In genomic region chr11:106784476-106784875, GRCm38 (mm10) we compare ENCODE assay signal across 17 mouse cellular contexts. TPM values are rescaled to one million over a fixed set of nuclear protein-coding genes. Genes with fewer than 3 reads are reported as not detected.
"Had no signal": no experiment of that assay in that cellular context is flagged by ENCODE, and none has a peak within 500 bp of the region (broad histone marks: within the 10 kb centered on the region; RNA-seq: fewer than 3 reads in every experiment).

No protein-coding gene starts in this region.

- H3K27ac ChIP-seq: kidney, postnatal 0 days; layer of hippocampus, adult 2 months; limb, embryonic 10.5 days; limb, embryonic 13.5 days; liver, embryonic 13.5 days; macrophage; midbrain, embryonic 10.5 days; midbrain, embryonic 13.5 days; stomach, embryonic 15.5 days had no signal

- H3K9ac ChIP-seq: limb, embryonic 13.5 days; midbrain, embryonic 13.5 days; stomach, embryonic 15.5 days had no signal

- H3K4me2 ChIP-seq: liver, embryonic 13.5 days; stomach, embryonic 15.5 days had no signal

- ATAC-seq: intestine, postnatal 0 days; midbrain, embryonic 13.5 days; midbrain, embryonic 16.5 days had no signal

- H3K27me3 ChIP-seq: limb, embryonic 13.5 days; liver, embryonic 13.5 days; megakaryocyte, embryonic 14.5 days; midbrain, embryonic 13.5 days; stomach, embryonic 15.5 days had no signal

- DNase-seq: kidney, adult 2 months; kidney, postnatal 25 days; layer of hippocampus, postnatal 36 days; liver, embryonic 13.5 days; lung, adult 2 months; thymus, postnatal 25 days had no signal

- H3K9me3 ChIP-seq: limb, embryonic 10.5 days; limb, embryonic 13.5 days; liver, embryonic 13.5 days; megakaryocyte, embryonic 14.5 days; midbrain, embryonic 10.5 days; midbrain, embryonic 13.5 days; stomach, embryonic 15.5 days had no signal

- H3K4me3 ChIP-seq: limb, embryonic 10.5 days; limb, embryonic 13.5 days; liver, embryonic 13.5 days; megakaryocyte, embryonic 14.5 days; stomach, embryonic 15.5 days had no signal

RNA-seq across cellular contexts. Expression of gene Milr1, which starts 33.5 kb away (rescaled TPM):
- total RNA-seq: layer of hippocampus, adult 2 months; layer of hippocampus, postnatal 36 days had no signal
